Comparison of ENCODE assay signal across 9 mouse cellular contexts in the genomic region with DNA sequence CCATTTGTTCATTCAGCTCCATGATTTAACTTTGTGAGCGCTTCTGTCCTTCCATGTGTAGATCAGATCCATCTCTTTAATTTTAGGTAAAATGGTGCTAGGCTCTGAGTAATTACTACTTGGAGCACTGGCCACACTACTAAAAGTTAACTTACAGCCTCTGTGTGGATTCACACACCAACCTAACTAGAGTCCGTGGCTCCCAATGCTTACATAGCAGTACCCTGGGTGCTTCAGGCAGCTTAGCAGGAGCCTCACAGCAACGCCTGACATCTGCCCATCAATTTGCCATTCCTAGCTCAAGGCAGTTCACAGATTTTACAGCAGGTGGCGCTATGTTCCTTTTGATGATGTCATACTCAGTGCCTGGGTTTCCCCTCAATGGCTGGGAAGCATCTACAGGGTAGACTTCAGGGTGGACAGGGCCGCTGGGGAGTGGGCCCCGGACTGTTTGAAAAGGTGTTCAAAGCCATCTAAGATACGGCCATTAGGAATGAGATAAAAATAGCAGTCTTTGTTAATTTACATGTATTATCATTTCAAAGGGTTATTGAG.
A peak's percentile ranks its signal among the peaks of the same experiment; 100 is the strongest.
DNase-seq lines count a peak whose midpoint lies in the region; TF ChIP-seq lines count a peak whose summit lies in the region.
"Had no signal": no experiment of that assay in that cellular context is flagged by ENCODE, and none has a peak within 500 bp of the region (broad histone marks: within the 10 kb centered on the region; RNA-seq: fewer than 3 reads in every experiment).

No protein-coding gene starts in this region.

- no peaks in the 10 kb centered on the region for H3K4me1 ChIP-seq in embryonic fibroblast, embryonic 13.5 days (ENCODE audit: control insufficient read depth, insufficient read depth, low read length)

- no peak overlapping the region for H3K4me3 ChIP-seq in embryonic fibroblast, embryonic 13.5 days (ENCODE audit: insufficient read depth, low read length)

- intact Hi-C loops in left cerebral cortex, postnatal 14 days (cut with DNase I) = loop anchor here (5.0 kb wide), 1 partner anchor 84 kb away; a partner anchor contains a TSS

- no peak overlapping the region for H3K27ac ChIP-seq in embryonic fibroblast, embryonic 13.5 days (ENCODE audit: insufficient read depth, low read length)
- H3K27ac ChIP-seq: macrophage had no signal

- DNase-seq in kidney, adult 18-20 months = peak; percentile 47
- DNase-seq in kidney, adult 11 months = no peak
- peak; percentile 35 for DNase-seq in adrenal gland, postnatal 25 days
- peak; percentile 41 for DNase-seq in hindlimb bud, embryonic 11.5 days (ENCODE audit: extremely low spot score, low read depth, low spot score)
- DNase-seq in left cerebral cortex, postnatal 14 days (ENCODE audit: low spot score in 2 of 2) = peak; percentile 49 to 75
- DNase-seq in neural tube, embryonic 10.5 days (ENCODE audit: extremely low spot score, low spot score) = peak; percentile 72
- DNase-seq in spleen, postnatal 36 days (ENCODE audit: low spot score in 2 of 2) = no peak

- no peak for TF ChIP-seq POLR2A in embryonic fibroblast, embryonic 13.5 days (IDR thresholded peaks at IDR 0.05; ENCODE audit: low read depth, low read length)

- 0 out of 2 replicates have a peak, but pooled peaks have one; percentile 40 for TF ChIP-seq CTCF in embryonic fibroblast, embryonic 13.5 days (IDR thresholded peaks at IDR 0.05; ENCODE audit: borderline replicate concordance, insufficient read depth, low read length)

Comparison
In these comparisons a context has a peak if more than half of its experiments do, and no peak if none do; other contexts are left out.
1. DNase-seq: peak in kidney, adult 18-20 months (single experiment), adrenal gland, postnatal 25 days (single experiment), hindlimb bud, embryonic 11.5 days (single experiment), left cerebral cortex, postnatal 14 days (2 of 2) and neural tube, embryonic 10.5 days (single experiment); none in kidney, adult 11 months (single experiment) and spleen, postnatal 36 days (0 of 2).